Mouse (Mus musculus) kidney, adult 2 months (tissue): Measurements from ENCODE around the gene Nrxn3.

Experiments used
- CTCF ChIP-seq: fragments of 200-500 bp; conservative IDR thresholded peaks from 2 replicates; pipeline ENCODE4 v1.5.1; 2011; ENCODE audit warnings: low read depth, mild to moderate bottlenecking, control low read depth, low read length, moderate library complexity, mixed read lengths; ENCODE audit not compliant: insufficient read depth, insufficient read length
- POLR2A ChIP-seq: fragments of 200-500 bp; IDR thresholded peaks from one replicate; pipeline ENCODE4 v1.6.1; 2011; ENCODE audit warnings: low read depth, low read length, control low read depth

- TF ChIP-seq CTCF (no peak), POLR2A (no peak)
These were observed 519.8 kb downstream of the Nrxn3 start for GRCm38 (mm10) chr12:89242476-89242875.
